Mouse (Mus musculus) liver, postnatal 0 days (tissue): ENCODE measurements around the gene Rbfox2.

Experiments
- CTCF ChIP-seq: sonication (generic); IDR thresholded peaks from 2 replicates; pipeline ENCODE4 v1.5.1; 2016; ENCODE audit warnings: antibody characterized with exemption, low read depth
- EP300 ChIP-seq: IDR thresholded peaks from 2 replicates; pipeline ENCODE4 v1.6.1; 2016; ENCODE audit warnings: antibody characterized with exemption, low read depth, mild to moderate bottlenecking

- no peak for TF ChIP-seq CTCF
- TF ChIP-seq EP300, result no peak; the same call in 1 of the 2 replicates
Measured at GRCm38 (mm10) chr15:77154248-77154785, 152.5 kb downstream of the Rbfox2 start.
